Mouse (Mus musculus): ENCODE data around the gene Dnah5. TPM values are rescaled to one million over a fixed set of nuclear protein-coding genes. Genes with fewer than 3 reads are reported as not detected.

The Dnah5 gene
- polyA plus RNA-seq, 1 experiment from 2014 or later, result 0.08 TPM

- Histone ChIP-seq H3K9me3 (no peaks in the 10 kb centered on the region), H3K36me3 (no peaks in the 10 kb centered on the region), H3K4me1 (no peaks in the 10 kb centered on the region), H3K4me3 (no peak overlapping the region), H3K27me3 (no peaks in the 10 kb centered on the region), H3K9ac (no peak overlapping the region), H3K27ac (no peak overlapping the region), H3K4me2 (no peak overlapping the region)
- no peak for ATAC-seq (ENCODE audit: insufficient number of reproducible peaks, insufficient read depth, low FRiP score, low TSS enrichment, low read depth)
- WGBS, result 61% methylated on average over 8 of the region's 8 CpGs
These were observed 103.6 kb downstream of the Dnah5 start for GRCm38 (mm10) chr15:28307131-28307530.

DNA sequence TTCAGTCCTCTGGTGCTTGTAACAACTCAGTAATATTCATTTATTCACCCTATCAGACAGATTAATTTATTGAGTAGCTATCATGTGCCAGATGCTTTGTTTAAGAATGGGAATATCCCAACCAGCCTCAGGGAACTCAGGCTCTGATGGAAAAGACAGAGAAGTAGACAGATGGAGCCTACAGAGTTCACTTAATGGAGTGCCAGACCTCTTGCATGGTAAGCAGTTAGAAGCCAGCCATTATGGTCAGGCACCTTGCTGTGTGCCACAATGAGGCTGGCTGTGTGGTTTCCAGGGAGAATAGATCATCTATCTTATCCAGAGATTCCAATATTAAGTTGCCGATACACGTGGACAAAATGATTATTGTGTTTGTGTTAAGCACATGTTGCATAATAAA, 104.3 kb downstream of the Dnah5 start:
- Histone ChIP-seq H3K4me3 (no peak overlapping the region), H3K27ac (no peak overlapping the region), H3K4me2 (no peak overlapping the region), H3K4me1 (no peaks in the 10 kb centered on the region), H3K9ac (no peak overlapping the region), H3K9me3 (no peaks in the 10 kb centered on the region), H3K27me3 (no peaks in the 10 kb centered on the region), H3K36me3 (no peaks in the 10 kb centered on the region)
- WGBS, result 85% methylated on average over 2 of the region's 2 CpGs
- ATAC-seq (ENCODE audit: insufficient number of reproducible peaks, insufficient read depth, low FRiP score, low TSS enrichment, low read depth), result no peak

- H3K4me2 ChIP-seq, result no peak overlapping the region
- H3K36me3 ChIP-seq, result no peaks in the 10 kb centered on the region
- no peaks in the 10 kb centered on the region for H3K9me3 ChIP-seq
- no peak overlapping the region for H3K9ac ChIP-seq
- H3K4me3 ChIP-seq, result no peak overlapping the region
- WGBS, result 78% methylated on average over 4 of the region's 4 CpGs
- no peaks in the 10 kb centered on the region for H3K27me3 ChIP-seq
- H3K27ac ChIP-seq, result no peak overlapping the region
- ATAC-seq (ENCODE audit: insufficient number of reproducible peaks, insufficient read depth, low FRiP score, low TSS enrichment, low read depth), result no peak
- H3K4me1 ChIP-seq, result no peaks in the 10 kb centered on the region
These were observed 107.0 kb downstream of the Dnah5 start for GRCm38 (mm10) chr15:28310516-28310915.

- ATAC-seq (ENCODE audit: insufficient number of reproducible peaks, insufficient read depth, low FRiP score, low TSS enrichment, low read depth), result no peak
- H3K27me3 ChIP-seq, result no peaks in the 10 kb centered on the region
- H3K4me2 ChIP-seq, result no peak overlapping the region
- no peak overlapping the region for H3K9ac ChIP-seq
- WGBS, result 67% methylated on average over 14 of the region's 14 CpGs
- no peaks in the 10 kb centered on the region for H3K4me1 ChIP-seq
- H3K27ac ChIP-seq, result no peak overlapping the region
- no peak overlapping the region for H3K4me3 ChIP-seq
- H3K9me3 ChIP-seq, result no peaks in the 10 kb centered on the region
- H3K36me3 ChIP-seq, result no peaks in the 10 kb centered on the region
These were observed 109.9 kb downstream of the Dnah5 start for GRCm38 (mm10) chr15:28313451-28313850.

DNA sequence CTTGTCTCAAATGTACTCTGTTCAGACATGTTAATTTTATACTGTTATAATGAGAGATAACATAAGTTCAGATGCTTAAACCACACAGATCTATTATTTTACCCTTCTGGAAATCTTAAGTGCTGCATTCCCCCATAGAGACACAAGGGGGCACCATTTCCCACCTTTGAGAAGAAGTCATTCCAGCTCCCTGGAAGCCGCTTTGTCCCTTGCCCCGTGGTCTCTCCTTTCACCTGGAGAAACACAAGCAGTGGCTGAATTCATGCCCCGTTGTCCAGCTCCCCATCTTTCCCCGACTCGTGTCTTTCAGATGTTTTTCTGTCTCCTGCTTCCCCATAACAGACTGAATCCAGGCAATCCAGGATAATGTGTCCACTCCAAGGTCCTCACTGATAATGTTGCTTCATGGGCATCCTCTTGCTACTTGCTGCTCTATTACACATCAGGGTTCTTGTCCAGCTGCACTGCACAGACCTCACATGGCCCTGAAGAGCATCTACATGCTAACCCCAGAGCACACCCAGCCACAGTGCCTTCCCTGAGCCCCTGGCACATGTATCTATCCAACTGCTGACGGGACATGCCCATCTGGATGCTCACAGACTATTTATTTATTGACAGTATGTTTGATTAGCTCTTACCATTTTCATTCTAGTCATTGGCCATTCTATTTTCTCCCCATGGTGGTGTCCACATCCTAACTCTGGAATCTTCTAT, 112.4 kb downstream of the Dnah5 start:
- no peak overlapping the region for H3K4me3 ChIP-seq
- ATAC-seq (ENCODE audit: insufficient number of reproducible peaks, insufficient read depth, low FRiP score, low TSS enrichment, low read depth), result no peak
- no peaks in the 10 kb centered on the region for H3K9me3 ChIP-seq
- H3K27me3 ChIP-seq, result no peaks in the 10 kb centered on the region
- no peak overlapping the region for H3K27ac ChIP-seq
- H3K36me3 ChIP-seq, result no peaks in the 10 kb centered on the region
- H3K4me1 ChIP-seq, result no peaks in the 10 kb centered on the region
- H3K9ac ChIP-seq, result no peak overlapping the region
- no peak overlapping the region for H3K4me2 ChIP-seq
- 27% methylated on average over 6 of the region's 6 CpGs for WGBS

- 83% methylated on average over 7 of the region's 7 CpGs for WGBS
- no peak overlapping the region for H3K9ac ChIP-seq
- no peaks in the 10 kb centered on the region for H3K36me3 ChIP-seq
- H3K4me3 ChIP-seq, result no peak overlapping the region
- H3K27me3 ChIP-seq, result no peaks in the 10 kb centered on the region
- no peak for ATAC-seq (ENCODE audit: insufficient number of reproducible peaks, insufficient read depth, low FRiP score, low TSS enrichment, low read depth)
- H3K4me2 ChIP-seq, result no peak overlapping the region
- no peaks in the 10 kb centered on the region for H3K9me3 ChIP-seq
- H3K4me1 ChIP-seq, result no peaks in the 10 kb centered on the region
- H3K27ac ChIP-seq, result no peak overlapping the region
These were observed 119.0 kb downstream of the Dnah5 start for GRCm38 (mm10) chr15:28322533-28322932.

- Histone ChIP-seq H3K9me3 (no peaks in the 10 kb centered on the region), H3K27ac (no peak overlapping the region), H3K4me3 (no peak overlapping the region), H3K27me3 (no peaks in the 10 kb centered on the region), H3K9ac (no peak overlapping the region), H3K4me2 (no peak overlapping the region), H3K4me1 (no peaks in the 10 kb centered on the region), H3K36me3 (no peaks in the 10 kb centered on the region)
- WGBS, result 52% methylated on average over 7 of the region's 7 CpGs
- no peak for ATAC-seq (ENCODE audit: insufficient number of reproducible peaks, insufficient read depth, low FRiP score, low TSS enrichment, low read depth)
These were observed 123.4 kb downstream of the Dnah5 start for GRCm38 (mm10) chr15:28326985-28327384.

DNA sequence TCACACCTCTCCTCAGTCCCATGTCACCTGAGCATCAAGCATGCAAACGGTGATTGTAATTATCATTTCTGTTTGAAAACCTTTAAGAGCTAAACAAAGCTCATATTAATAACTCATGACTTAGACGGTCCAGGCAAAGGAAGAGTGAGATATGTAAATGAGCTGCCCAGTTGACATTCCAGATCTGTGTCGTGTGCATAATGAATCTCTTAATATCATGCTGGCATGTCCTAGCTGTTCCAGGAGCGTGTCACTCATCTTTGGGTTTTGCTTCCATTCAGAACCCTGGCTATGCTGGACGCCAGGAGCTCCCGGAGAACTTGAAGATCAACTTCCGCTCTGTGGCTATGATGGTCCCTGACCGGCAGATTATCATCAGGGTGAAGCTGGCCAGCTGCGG, 123.9 kb downstream of the Dnah5 start:
- WGBS, result 83% methylated on average over 9 of the region's 9 CpGs
- ATAC-seq (ENCODE audit: insufficient number of reproducible peaks, insufficient read depth, low FRiP score, low TSS enrichment, low read depth), result no peak
- H3K4me2 ChIP-seq, result no peak overlapping the region
- H3K4me1 ChIP-seq, result no peaks in the 10 kb centered on the region
- no peak overlapping the region for H3K9ac ChIP-seq
- no peaks in the 10 kb centered on the region for H3K27me3 ChIP-seq
- no peak overlapping the region for H3K4me3 ChIP-seq
- no peak overlapping the region for H3K27ac ChIP-seq
- no peaks in the 10 kb centered on the region for H3K9me3 ChIP-seq
- no peaks in the 10 kb centered on the region for H3K36me3 ChIP-seq

- H3K27me3 ChIP-seq, result no peaks in the 10 kb centered on the region
- ATAC-seq (ENCODE audit: insufficient number of reproducible peaks, insufficient read depth, low FRiP score, low TSS enrichment, low read depth), result no peak
- no peaks in the 10 kb centered on the region for H3K36me3 ChIP-seq
- H3K9ac ChIP-seq, result no peak overlapping the region
- no peaks in the 10 kb centered on the region for H3K4me1 ChIP-seq
- H3K4me2 ChIP-seq, result no peak overlapping the region
- no peak overlapping the region for H3K27ac ChIP-seq
- H3K9me3 ChIP-seq, result no peaks in the 10 kb centered on the region
- H3K4me3 ChIP-seq, result no peak overlapping the region
- WGBS, result 30% methylated on average over 4 of the region's 4 CpGs
These were observed 137.6 kb downstream of the Dnah5 start for GRCm38 (mm10) chr15:28341151-28341550.

DNA sequence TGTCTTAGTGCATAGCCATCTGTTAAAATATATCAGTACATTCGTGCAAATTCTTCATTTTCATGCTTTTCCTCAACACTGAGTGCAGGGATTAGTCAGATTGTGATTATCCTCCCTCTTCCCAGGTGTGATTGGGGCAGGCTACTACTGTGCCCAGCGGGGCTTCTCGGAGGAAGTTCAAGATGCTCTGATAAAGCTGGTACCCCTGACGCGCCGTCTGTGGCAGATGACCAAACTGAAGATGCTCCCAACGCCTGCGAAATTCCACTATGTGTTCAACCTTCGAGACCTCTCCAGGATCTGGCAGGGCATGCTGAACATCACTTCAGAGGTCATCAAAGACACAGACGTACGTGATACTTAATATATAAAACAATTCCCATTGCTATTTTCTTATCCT, 164.0 kb downstream of the Dnah5 start:
- Histone ChIP-seq H3K4me1 (no peaks in the 10 kb centered on the region), H3K4me2 (no peak overlapping the region), H3K27ac (no peak overlapping the region), H3K9me3 (no peaks in the 10 kb centered on the region), H3K27me3 (no peaks in the 10 kb centered on the region), H3K9ac (no peak overlapping the region), H3K36me3 (no peaks in the 10 kb centered on the region), H3K4me3 (no peak overlapping the region)
- 71% methylated on average over 11 of the region's 11 CpGs for WGBS
- ATAC-seq (ENCODE audit: insufficient number of reproducible peaks, insufficient read depth, low FRiP score, low TSS enrichment, low read depth), result no peak

DNA sequence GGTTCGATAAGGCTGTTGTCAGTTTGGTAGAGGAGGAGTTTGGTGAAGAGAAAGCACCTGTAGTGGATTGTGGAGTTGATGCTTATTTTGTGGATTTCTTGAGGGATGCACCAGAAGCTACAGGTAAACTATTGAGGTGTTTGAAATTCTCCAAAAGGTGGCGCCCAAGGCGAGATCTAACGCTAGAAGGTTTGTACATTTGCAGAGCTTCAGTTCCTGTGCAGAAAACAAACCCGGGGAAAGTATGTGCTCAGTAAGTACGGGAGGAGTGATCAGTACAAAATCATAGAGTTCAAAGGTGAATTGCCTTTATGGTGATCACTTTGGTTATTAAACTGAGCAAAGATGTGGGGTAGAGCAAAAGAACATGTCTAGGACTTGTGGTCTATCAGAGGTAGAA, 166.9 kb downstream of the Dnah5 start:
- no peaks in the 10 kb centered on the region for H3K4me1 ChIP-seq
- H3K9me3 ChIP-seq, result no peaks in the 10 kb centered on the region
- no peaks in the 10 kb centered on the region for H3K36me3 ChIP-seq
- H3K27me3 ChIP-seq, result no peaks in the 10 kb centered on the region
- H3K9ac ChIP-seq, result no peak overlapping the region
- H3K27ac ChIP-seq, result no peak overlapping the region
- ATAC-seq (ENCODE audit: insufficient number of reproducible peaks, insufficient read depth, low FRiP score, low TSS enrichment, low read depth), result no peak
- H3K4me3 ChIP-seq, result no peak overlapping the region
- H3K4me2 ChIP-seq, result no peak overlapping the region
- 84% methylated on average over 6 of the region's 6 CpGs for WGBS

GRCm38 (mm10) chr15:28371506-28371905, 168.0 kb downstream of the Dnah5 start:
- WGBS, result 61% methylated on average over 2 of the region's 2 CpGs
- ATAC-seq (ENCODE audit: insufficient number of reproducible peaks, insufficient read depth, low FRiP score, low TSS enrichment, low read depth), result no peak
- no peak overlapping the region for H3K4me3 ChIP-seq
- no peaks in the 10 kb centered on the region for H3K4me1 ChIP-seq
- no peak overlapping the region for H3K27ac ChIP-seq
- no peaks in the 10 kb centered on the region for H3K36me3 ChIP-seq
- H3K9me3 ChIP-seq, result no peaks in the 10 kb centered on the region
- no peak overlapping the region for H3K9ac ChIP-seq
- no peak overlapping the region for H3K4me2 ChIP-seq
- H3K27me3 ChIP-seq, result no peaks in the 10 kb centered on the region

Measured in embryonic facial prominence, embryonic 13.5 days (tissue).